Mouse (Mus musculus) G1E-ER4 (cell line): ENCODE results near the gene Smad5. TPM values are rescaled to one million over a fixed set of nuclear protein-coding genes. Genes with fewer than 3 reads are reported as not detected.

Source experiments
- GATA1 ChIP-seq: IDR thresholded peaks from one replicate; pipeline ENCODE4 v1.8.0; 2012; ENCODE audit warnings: low read length, inconsistent platforms
- polyA plus RNA-seq: library from polyadenylated mRNA; stranded (reverse); fragments of >175 nt; gene quantifications from 2 replicates; pipeline ENCODE4 v1.2.3, GENCODE M21; 2012

Smad5 gene
- polyA plus RNA-seq = 2.7 and 3.5 TPM in 2 replicates

DNA sequence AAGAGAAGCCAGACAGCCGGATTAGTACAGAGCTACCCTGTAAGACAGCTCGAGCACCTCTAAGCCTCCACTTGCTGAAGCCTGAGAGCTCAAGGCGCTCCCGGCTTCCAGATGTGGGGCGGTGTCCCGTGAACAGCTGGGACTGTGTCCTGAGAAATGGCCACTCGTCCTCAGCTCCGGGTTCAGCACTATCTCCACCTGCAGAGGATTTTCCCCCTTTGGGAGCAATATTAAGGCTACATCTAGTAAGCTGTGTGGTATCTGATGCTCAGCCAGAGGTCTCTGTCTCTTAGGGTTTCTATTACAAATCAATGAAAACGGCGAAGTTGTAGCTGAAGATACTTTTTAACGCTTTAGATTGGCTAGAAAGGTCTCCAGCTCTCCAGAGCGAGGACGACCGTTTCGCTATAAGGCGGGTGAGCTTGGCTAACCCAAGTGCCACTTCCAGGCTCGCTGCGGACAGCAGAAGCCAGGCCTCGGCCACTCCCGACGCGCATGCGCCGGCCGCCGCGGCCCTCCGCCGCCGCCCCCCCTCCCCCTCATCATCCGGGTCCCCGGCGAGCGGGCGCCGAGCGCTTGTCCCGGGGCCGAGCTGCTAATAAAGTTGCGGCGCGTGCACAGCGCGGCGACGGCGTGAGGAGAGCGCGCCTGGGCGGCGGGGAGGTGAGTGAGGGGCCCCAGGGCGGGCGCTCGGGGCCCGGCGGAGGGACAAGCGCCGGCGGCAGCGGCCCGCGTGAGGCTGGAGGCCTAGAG, at the start of gene Smad5:
Smad5 (plus strand) TSS at position 542 of the 753 bp plus-strand sequence.
- TF ChIP-seq GATA1 = no peak

GRCm38 (mm10) chr13:56654176-56654575, 48.6 kb upstream of the Smad5 start:
- TF ChIP-seq GATA1 = no peak

GRCm38 (mm10) chr13:56657946-56658512, 44.8 kb upstream of the Smad5 start:
- no peak for TF ChIP-seq GATA1

DNA sequence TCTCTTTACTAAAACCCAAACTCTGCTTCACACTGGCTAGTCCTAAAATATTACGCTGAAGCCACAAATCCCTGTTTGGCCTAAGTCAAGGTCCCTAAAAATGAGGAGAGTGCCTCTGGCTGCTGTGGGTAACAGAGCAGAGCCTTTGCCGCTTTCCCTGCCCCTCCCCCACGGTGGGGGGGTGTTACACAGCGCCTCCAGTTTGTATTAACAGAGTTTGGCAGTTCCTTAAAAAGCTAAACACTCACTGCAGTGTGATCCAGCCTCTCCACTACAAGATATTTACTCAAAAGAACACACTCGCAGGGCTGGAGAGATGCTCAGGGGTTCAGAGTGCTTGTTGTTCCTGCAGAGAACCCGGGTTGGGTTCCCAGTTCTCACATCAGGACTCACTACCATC, 43.9 kb upstream of the Smad5 start:
- TF ChIP-seq GATA1 = no peak

DNA sequence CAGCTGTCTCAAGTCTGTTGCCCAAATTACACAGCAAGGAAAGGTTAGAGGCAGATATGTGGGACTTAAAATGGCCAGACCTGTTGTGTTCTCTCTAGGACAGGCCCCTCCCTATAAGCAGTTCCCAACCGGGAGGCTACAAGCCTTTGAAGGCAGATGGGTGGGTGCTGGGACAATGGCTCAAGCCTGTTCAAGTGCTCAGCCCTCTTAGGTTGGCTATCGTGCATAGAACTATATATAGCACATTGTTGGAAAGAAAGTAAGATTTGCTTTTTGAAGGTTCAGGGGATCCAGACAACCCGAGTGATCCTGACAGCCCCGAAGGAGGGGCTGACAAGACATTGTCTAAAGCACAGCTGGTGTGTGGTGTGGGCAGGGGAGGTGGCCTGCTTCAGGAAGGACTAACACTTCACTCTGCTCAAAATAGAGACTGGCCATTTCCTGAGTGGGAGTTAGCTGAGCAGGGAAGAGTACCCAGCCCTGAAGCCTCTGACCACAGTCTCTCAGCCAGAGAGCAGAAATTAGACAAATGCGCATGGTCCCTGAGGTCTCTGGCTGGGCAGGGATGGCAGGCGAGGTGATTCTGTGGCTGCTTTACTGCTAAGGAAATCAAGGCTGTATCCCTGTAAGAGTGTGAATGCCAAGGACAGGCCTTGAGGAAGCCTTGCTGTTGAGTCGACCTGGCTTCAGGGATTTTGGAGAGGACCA, 40.7 kb upstream of the Smad5 start:
- no peak for TF ChIP-seq GATA1

GRCm38 (mm10) chr13:56664256-56665170, 38.3 kb upstream of the Smad5 start:
- TF ChIP-seq GATA1 = no peak

- TF ChIP-seq GATA1 = no peak
Observed at GRCm38 (mm10) chr13:56671206-56671605, 31.6 kb upstream of the Smad5 start.

GRCm38 (mm10) chr13:56677731-56678130, 25.1 kb upstream of the Smad5 start:
- no peak for TF ChIP-seq GATA1

DNA sequence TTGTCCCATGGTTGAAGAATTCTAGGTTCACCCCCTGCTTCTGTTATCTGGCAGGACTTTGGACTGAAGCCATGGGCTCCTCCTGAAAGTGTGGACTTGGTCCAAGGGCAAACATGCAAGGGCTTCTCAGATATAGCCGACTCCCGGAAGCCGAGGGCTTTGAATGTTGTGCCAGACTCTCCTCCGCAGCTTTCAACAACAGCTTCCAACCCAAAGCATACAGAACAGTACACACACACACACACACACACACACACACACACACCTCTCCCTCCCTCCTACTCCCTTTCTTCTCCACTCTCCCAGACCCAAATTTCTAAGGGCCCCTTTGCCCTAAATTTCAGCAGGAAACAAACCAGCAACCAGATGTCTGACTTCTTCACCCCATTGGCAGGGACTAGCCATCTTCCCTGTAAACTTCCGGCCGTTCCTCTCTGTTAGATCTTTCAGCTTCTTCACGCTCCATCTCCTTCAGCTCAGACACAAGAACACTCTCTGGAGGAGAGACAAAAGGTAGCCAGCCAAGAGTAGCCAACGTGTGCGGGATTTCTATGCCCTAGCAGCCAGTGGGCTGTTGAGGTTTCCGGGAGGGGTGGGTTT, 24.5 kb upstream of the Smad5 start:
- no peak for TF ChIP-seq GATA1

- TF ChIP-seq GATA1 = no peak
Observed at GRCm38 (mm10) chr13:56678826-56679504, 23.8 kb upstream of the Smad5 start.

DNA sequence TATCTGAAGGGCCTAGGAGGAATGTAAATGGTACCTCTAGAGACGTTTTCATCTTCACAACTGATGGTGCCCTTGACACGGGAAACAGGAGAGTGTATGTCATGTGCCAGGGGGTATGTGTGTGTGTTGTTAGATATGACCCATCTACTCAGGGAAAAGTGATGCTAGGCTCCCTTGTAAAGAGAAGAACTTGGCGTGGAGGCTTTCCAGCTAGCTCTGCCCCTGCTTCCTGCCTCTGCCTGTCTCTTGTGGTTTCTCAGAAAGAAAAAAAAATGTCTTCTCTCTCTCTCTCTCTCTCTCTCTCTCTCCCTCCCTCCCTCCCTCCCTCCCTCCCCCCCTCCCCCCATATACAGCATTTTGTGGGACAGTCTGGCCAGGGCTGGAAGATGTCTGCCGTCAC, 20.9 kb upstream of the Smad5 start:
- no peak for TF ChIP-seq GATA1

- TF ChIP-seq GATA1 = no peak
Observed at GRCm38 (mm10) chr13:56682326-56682725, 20.5 kb upstream of the Smad5 start.

DNA sequence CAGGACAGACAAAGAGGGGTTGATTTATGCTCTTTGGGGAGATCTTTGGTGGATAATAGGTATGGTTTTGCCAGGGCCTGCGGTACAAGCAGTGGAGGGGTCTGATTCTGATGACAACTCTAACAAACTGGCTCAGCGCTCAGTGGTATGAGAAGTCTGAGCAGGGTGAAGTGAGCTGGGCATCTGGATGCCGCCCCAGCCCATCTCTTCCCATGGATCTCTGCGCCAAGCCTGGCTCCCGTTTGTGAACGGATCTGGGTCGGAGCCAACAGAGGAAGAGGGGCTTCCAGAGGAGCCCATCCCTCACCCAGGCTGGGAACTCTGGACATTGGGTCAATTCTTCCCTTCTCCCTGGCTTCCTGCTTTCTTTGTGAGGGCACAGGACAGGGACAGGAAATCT, 19.5 kb upstream of the Smad5 start:
- no peak for TF ChIP-seq GATA1

DNA sequence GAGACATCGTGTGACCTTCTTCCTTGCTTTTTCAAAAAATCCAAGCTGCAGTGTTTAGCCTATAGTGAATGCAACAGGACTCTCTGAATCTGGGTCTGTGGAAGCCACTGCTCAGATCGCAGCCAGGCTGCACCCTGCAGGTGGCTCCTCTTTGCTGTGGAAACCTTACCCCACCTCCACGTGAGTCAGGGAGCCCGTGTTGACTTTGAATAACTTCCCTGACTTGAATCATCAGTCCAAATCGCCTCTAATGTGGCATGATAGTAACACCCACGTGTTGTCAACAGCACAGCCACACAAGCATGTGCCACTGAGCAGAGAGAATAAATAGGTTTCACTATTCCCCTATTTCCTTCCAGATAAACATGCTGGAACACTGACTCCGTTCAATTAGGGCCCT, 10.8 kb upstream of the Smad5 start:
- TF ChIP-seq GATA1 = no peak

DNA sequence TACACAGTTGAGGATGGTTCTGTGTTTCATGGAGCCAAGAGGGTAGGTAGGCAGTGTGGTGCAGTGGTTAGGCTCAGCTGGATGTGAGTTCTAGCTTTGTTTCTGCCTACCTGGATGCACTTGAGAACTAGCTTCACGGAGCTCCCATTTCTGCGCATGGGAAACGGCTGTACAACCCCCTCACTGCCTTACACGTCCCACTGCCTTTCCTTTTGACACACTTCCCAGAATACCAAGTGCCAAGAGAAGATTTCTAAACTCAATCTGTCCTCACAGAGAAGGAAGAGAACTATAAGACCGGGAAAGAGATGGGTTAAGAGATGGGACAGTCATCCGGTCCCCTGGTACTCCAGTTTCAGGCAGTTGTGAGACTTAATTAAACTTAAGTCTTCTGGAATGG, 10.2 kb upstream of the Smad5 start:
- TF ChIP-seq GATA1 = no peak
